Mouse (Mus musculus): ENCODE measurements around the gene Txndc5.

Gene Txndc5

DNA sequence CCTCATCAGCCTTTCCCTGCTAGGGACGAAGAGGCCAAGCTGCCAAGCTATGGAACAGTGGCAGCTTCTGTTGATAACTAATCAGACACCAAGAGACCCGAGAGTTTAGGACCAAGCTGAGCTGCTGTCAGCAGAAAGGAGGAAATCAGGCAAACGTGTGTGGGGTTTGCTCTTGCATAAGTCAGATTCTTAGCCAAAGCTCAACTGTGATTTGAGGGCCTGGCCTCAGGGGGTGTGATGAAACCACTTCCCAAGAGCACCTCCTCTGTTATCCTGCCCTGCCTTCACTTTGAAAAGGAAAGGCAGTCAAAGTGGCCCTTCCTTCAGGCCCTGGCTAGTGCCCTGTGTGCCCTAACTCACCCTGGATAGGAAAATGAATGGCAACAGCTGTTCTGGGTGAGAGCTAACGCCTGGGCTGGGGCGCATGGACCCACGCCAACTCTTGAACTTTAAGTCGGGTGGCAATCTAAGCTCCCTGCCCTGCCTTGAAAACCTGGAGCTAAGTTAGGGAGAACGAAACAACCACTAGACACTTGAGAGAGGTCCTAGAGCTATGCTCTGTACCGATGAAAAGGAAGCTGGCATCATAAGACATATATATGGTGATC is at the start of gene Txndc5:
Txndc5 (minus strand) TSS at position 138 of the 608 bp plus-strand sequence.
- no peak for DNase-seq (ENCODE audit: low spot score in 2 of 2)

DNA sequence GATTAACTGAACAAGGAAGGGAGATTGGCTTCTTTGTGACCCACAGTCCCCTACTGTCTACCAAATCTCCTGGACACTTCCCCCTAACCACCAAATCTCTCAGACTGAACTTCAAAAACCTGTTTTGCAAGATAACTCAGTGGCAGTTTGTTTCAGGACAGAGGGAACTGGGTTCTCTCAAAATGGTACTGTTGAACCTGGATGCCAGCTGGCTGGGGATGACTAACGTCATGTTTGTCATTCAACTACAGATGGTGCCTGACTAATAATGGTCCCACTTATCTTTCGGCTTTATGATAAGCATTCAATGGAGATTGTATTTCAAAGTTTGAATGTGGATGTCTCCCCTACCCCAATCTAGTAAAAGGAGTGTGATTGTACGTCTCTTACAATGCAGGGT is 46.0 kb upstream of the Txndc5 start:
- no peak for DNase-seq (ENCODE audit: low spot score in 2 of 2)

DNA sequence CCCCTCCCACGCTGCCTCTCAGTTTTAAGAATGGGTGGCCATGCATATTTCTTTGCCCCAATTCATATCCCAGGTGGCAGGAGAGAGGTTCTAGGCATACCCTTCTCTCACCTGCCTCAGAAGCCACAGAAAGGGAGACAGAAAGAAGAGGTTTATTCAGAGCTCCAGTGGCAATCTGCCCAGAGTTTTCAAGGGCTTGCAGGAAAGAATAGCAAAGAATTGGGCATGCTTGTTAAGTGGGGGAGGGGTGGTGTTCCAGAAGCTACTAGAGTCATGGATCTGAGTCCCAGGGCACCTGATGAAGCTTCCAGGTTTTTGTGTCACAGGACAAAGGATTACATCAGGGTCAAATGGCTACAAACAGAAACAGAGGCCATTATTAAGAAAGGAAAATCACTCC is 44.7 kb upstream of the Txndc5 start:
- no peak for DNase-seq (ENCODE audit: low spot score in 2 of 2)

DNA sequence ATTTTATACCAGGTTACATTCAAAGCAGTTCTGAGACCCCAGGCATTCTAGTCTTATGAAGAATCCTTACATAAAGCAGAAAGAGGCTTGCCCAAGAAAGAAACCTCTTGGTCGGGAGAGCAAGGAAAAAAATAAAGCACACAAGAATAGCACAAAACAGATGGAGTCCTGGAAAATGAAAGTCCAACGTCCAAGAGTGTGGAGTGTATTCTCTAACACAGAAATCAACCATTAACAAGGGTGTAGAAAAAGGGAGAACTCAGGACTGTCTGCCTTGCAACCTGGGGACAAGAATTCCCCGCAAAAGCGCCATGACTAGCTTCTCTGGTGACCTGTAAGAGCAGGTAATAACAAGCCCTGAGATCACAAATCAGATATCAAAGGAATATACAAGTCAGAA is 36.6 kb upstream of the Txndc5 start:
- no peak for DNase-seq (ENCODE audit: low spot score in 2 of 2)

DNA sequence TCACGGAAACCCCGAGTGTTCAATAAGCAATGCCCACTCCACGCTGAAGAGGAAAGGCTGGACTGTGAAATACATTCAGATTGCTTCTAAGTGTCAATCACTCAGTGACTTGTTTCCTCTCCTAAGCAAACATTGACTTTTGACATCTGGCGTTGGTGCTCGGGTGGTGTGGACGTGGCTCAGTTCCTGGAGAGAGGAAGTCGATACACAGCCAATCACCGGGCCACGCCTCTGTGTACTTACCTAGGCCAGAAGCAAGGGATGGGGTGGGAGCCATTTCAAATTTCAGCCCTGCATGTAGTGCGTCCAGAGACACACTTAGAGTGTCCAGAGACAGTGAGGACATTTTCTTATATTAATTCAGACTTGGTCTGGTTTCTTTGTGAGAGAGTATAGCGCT is 26.0 kb upstream of the Txndc5 start:
- no peak for DNase-seq (ENCODE audit: low spot score in 2 of 2)

DNA sequence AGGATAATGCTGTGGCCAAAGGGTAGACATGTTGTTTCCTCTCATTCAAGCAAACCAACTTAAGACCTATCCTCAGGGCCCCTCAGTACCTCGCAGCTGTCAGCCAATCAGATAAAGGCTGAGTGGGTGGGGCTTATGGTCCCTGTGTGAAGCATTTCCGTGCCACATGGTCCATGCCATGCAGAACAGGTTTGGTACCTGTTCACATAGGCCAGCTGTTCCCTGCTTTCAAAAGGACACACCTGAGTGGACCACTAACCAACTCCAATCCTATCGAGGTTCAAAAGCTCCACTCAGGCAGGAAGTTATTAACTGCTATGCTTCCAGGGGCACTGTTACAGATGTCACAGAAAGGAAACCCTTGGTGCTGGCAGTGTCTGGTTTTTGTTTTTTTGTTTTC is 25.6 kb upstream of the Txndc5 start:
- DNase-seq (ENCODE audit: low spot score in 2 of 2): no peak

DNA sequence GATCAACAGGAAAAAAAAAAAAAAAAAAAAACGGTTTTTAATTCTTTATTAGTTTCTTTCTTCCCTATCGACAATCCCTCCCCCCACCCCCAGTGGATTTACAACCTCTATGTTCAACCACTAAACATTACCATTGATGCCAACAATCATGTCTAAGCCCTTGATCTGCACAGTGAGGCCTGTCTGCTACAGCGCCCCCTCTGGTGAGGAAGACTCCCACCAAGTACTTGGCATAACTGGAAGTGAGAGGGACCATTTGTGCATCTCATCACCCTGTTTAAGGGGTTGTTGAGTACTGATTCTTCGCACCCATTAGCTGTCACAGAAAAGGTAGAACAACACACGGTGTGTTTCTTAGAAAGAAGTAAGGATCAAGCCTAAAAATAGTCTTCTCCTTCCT is 20.1 kb upstream of the Txndc5 start:
- DNase-seq (ENCODE audit: low spot score in 2 of 2): no peak

DNA sequence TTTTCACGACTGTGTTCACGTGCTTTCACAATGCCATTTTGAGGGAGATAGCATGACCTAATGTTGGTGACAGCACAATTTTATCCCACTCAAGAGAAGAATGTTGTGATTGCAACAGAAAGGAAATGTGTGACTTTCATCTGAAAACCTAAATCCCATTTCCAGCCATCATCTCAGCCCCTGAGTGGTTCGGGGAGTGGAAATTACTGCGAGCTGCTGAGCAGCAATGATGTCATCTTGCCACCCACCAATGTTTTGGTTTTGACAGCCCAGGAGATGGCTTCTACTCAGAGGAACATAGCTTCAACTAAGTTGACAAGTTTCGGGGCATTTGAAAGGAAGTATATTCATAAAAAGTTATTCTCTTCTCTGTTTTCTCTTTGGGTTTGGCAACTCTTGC is 19.1 kb upstream of the Txndc5 start:
- no peak for DNase-seq (ENCODE audit: low spot score in 2 of 2)

DNA sequence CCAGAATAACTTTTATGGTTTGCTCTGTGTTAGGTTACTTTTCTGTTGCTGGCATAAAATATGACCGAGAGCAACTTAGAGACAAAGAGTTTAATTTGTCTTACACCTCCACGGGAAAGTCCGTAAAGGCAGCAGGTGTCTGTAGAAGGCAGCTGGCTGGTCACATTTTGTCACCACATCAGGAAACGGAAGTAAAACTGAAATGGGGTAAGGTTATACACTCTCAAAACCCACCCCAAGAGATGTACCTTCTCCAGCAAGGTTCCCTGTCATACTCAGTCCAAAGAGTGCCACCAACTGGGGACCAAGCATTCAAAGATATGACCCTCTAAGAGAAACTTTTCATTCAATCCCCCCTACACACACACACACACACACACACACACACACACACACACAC is 18.1 kb upstream of the Txndc5 start:
- no peak for DNase-seq (ENCODE audit: low spot score in 2 of 2)

DNA sequence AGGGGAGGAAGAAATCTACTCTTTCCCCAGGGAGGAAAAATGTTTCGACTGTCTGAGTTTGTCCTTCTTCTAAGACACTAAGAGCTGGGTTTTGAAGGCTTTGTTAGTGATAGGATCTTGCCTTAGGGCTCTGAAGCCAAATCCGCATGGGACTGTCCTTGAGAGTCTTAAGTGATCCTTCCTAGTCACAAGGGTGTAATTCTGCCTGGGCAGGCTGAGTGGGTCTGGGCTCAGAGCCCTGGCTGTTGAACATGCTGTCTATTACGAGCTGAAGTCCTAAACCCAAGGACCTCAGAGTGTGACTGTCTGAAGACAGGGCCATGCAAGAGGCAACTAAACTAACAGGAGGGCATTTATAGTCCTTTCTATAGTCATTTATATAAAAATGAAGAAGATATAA is 16.8 kb upstream of the Txndc5 start:
- no peak for DNase-seq (ENCODE audit: low spot score in 2 of 2)

DNA sequence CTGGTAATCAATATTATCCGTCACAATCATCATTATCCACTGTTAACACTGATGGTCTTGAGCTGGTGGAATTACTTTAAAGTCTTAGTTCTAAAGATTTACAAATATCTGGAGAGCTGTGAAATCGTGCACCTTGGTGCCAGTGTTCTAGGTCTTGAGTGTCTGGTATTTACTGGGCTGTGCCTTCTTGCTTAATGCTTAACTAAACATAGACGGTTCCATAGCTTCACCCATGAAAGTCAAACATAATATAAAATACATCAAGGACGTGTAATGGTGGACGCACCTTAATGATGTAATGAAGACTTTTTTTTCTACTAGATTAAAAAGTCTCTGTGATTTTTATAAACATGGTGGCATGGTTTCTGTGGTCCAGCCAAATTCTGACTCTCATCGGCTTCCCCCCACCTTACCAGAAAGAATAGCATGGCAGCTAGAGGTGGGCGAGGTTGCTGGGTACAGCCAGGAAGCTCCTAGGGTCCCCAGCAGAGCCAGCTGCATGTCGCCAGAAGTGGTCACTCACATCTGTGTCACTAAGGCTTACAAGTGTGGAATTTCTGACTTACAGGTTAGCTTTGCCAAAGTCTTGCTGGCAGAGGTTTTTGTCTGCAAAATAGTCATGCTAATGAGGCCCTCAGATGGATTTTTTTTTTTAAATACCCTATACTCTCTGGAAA is 16.3 kb upstream of the Txndc5 start:
- no peak for DNase-seq (ENCODE audit: low spot score in 2 of 2)

DNA sequence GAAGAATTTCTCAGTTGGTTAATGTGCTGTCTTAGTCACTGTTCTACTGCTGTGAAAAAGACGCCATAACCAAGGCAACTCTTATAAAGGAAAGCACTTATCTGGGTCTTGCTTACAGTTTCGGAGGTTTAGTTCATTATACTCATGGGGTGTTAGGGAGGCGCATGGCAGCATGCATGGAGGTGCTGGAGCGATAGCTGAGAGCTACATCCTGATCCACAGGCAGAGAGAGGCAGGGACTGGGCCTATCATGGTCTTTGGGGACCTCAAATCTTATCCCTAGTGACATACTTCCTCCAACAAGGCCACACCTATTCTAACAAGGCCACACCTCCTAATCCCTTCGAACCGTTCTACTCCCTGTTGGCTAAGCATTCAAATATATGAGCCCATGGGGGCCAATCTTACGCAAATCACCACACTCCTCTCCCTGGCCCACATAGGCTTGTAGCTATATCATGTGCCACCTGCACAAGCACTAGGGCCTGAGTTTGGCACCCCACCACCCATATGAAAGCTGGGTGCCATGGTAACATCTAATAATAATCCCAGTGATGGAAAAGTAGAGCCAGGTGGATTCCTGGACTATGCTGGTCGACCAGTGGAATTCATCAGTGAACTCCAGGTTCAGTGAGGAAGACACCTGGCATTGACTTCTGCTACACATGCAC is 15.0 kb upstream of the Txndc5 start:
- no peak for DNase-seq (ENCODE audit: low spot score in 2 of 2)

DNA sequence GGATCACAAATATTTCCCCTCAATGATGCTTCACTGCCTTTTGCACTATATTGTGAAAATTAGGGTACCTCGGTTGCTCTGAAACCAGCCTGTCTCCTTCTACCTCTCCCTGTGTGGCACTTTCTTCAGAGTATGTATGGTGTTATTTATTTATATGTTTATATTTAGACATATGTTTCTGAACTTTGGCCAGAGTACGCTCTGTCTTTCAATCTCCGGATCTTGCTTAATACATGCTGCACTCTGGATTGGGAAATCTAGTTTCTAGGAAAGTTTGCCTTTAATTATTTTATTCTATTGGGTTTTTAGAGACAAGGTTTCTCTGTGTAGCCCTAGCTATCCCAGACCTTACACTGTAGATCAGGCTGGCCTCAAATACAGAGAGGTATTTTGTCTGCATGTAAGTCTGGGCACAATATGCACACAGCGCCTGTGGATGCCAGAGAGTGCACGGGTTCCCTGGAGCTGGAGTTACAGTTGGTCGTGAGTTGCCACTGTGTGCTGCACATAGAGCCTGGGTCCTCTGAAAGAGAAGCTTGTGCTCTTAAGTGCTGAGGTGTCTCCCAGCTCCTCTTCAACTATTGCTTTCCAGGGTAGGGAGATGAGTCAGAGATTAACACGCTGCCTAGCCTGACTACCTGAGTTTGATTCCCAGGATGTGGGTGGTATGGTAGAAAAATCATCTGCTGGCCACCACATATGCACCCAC is 10.7 kb upstream of the Txndc5 start:
- no peak for DNase-seq (ENCODE audit: low spot score in 2 of 2)

DNA sequence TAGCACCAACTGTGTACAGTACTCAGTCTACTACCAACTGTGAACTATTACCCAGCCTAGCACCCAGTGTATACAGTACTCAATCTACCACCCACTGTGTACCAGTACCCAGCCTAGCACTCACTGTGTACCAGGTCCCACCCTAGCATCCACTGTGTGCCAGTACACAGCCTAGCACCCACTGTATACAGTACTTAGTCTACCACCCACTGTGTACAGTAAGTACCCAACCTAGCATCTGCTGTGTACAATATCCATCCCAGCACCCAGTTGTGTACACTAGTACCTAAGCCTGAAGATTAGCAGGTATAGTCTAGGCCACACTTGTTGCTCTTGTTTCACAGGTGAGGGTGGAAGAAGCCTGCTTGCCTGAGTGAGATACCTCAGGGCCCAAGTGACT is 8.9 kb upstream of the Txndc5 start:
- no peak for DNase-seq (ENCODE audit: low spot score in 2 of 2)

DNA sequence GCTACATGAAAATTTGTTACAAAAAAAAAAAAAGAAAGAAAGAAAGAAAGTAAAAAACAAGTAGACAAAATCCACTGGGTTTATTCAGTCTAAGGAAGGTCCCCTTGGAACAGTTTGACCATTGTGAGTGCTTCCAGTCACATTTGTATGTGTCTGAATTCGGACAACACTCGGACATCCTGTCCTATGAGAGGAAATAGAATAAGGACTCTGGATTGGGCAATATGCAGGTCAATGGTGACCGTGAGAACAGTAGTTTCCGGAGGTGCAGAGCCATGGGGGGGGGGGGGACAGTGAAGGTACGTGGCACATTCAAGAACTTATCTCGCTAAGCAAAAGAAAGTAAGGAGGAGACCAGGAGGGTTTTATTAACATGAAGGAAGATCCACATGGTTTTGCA is 6.1 kb upstream of the Txndc5 start:
- no peak for DNase-seq (ENCODE audit: low spot score in 2 of 2)

DNA sequence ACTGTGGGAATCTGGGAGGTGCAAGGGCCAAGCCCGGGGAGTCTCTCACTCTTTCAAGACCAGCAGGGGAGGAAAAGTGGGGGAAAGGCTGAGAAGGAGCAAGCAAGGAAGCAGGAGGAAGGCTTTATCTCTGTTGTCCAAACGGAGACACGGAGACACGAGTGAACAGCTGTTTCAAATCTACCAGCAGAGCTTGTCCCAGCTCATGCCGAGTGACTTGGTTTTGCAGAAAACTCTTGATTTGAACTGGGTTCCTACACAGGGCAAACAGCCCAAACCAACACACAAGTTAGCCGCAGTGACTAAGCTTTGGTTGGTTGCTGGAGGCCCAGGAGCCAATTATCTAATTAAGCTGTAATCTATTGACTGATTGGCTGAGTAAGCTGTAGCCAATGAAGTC is 5.4 kb upstream of the Txndc5 start:
- no peak for DNase-seq (ENCODE audit: low spot score in 2 of 2)

DNA sequence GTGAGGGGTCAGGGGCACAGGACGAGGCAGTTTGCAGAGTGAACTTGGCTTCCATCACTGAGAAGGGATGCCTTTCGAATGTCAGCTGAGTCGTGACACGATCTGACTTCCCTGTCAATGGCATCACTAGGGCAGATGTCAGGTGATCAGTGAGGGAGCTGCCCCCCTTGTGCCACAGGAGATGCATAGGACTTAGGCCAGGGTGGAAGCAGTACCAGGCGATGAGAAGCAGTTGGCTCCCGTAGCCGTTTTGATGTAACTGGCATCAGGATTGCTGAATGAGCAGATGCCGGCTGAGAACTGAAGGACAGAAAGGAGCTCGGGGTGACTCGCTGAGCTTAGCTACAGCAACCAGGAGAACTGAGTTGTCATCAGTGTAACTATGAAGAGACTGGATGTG is 4.8 kb upstream of the Txndc5 start:
- DNase-seq (ENCODE audit: low spot score in 2 of 2): no peak

DNA sequence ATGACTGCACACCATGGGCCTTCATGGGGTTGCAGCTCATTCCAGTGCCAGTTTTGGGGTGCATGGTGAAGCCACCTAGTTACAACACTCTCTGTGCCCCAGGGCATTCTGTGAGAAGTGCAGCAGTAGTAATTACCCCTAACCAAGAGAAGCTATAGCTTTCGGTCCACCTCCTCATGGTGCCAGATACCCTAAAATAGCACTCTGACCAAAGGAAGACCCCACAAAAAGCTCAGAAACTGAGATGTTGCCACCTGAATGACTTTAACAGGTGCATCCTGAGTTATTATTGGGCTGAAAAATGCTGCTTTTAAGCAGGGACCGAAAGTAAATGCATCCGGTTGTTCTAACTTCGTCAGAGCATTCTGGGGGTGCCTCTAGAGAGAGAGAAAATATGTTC is 2.9 kb upstream of the Txndc5 start:
- DNase-seq (ENCODE audit: low spot score in 2 of 2): no peak

DNA sequence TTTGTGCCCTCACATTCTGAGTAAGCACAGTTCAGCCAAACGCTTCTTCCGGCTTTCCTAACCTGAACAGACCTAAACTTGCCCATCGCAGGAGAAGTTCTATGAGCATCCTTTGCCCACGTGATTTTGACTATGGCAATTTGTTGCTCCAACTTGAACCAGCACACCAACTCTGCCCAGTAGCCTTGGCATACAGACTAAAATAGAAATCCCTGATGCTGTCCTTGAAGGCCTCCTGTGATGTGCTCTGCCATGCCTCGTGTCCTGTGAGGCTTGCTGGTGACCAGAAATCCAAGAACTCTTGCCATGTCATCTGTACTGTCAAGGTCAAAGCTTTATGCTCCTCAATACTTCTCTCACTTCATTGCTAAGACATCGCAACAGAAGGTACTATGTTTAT is 952 bp upstream of the Txndc5 start:
- no peak for DNase-seq (ENCODE audit: low spot score in 2 of 2)

DNA sequence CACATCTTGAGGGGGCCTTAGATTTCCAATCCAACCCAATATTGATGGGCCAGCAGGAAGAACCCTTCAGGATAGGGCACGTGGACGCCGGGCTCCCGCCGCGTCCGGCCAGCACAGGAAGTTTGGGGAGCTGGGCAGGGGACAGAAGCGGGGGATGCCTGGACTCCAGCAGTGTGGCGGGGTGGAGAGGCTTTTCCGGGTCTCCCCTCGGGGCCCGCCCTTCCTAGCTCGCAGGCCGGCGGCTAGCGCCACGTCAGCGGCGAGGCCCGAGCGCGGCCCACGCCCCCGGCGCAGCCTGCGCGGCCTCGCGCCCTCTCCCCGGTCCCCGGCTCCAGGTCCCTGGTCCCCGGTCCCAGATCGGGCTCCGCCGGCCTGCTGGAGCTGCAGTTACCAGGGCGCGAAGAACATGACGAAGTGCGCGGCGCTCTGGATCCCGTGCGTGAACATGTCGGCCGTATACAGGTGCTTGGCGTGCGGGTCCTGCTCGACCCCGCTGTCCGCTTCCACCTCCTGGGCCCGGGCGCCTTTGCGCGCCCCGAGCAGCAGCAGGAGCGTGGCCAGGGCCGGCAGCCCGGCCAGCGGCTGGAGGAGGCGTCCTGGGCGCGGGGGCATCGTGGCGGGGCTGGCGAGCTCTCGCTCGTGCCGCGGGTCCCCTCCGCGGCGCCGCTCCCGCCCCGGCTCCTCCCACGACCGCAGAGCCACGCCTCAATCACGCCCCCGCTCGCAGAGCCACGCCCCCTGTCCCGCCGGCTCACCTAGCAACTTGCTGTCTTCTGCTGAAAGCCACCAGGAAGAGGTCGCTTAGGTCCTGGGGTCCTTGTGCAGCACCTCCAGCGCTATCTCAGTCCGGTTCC is 600 bp downstream of the Txndc5 start:
- DNase-seq (ENCODE audit: low spot score in 2 of 2): peak in 1 of 2 experiments; percentile 76

DNA sequence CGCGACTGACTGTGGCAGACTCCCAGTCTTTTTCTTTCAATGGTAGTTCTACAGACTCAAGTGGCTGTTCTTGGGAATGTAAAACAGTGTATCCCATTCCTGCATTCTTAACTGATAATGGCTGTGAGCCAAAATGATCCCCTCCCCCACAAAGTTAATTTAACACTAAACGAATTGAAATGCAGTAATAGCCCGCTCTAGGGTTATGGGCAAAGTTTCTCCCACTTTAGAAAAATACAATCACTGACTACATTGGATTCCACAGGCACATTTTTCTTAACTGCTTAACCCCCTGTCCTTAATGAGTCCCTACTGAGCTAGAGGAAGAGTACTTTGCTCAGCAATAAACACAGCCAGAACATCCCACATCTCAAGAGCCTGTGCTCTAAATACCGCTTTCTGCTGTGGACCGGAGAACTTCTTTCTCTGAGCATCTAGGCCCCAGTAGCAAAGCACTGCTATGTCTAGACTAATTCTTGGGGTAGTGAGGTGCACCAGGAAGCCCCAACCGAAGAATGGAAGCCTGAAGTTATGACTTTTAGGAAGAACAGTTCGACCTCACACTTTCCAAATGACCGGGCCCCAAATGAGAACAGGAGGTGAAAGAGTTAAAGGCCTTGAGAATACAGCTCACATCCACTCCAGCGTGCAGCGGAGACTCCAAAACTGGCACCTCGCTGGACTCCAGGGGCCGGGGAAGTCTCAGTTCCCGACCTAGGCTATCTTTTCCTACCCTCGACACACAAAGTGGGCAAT is 1.4 kb downstream of the Txndc5 start:
- no peak for DNase-seq (ENCODE audit: low spot score in 2 of 2)
